Mouse (Mus musculus): ENCODE measurements around the gene Magea10.

The Magea10 gene

DNA sequence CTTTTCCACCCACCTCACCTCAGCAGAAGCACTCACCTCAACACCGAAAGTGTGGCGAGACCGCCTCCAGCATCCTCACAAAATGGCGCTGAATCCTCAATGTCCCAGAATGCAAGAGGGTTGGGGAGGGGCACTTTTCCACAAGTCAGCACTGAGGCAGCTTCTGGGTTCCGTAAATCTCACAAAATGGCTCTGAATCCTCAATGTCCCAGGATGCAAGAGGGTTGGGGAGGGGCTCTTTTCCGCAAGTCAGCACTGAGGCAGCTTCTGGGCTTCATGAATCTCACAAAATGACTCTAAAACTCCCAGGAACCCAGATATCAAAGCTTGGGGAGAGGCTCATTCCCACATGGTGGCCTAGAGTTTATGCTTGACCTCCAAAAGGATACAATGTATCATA is at the start of gene Magea10:
TSS of gene Magea10 (minus strand) at position 101 of the 400 bp plus-strand sequence.
- DNase-seq (ENCODE audit: low spot score in 2 of 2): no peak

DNA sequence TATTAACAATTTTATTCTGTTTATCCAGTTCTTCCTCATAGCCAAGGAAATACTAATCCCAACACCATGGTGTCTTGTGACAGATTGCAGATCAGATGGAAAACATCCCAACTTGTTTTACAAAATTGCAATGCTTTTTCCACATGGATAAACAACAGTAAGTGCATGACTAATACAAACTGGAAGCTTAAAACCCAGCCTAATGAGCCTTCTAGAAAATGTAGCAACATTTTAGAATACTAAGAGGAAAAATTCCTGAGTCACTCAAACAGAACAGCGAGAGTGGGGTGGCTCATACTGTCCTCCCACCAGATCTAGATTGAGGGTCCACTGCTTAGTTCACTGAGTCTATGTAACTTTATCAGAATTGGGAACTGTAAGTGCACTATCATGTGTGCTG is 4.7 kb downstream of the Magea10 start:
- no peak for DNase-seq (ENCODE audit: low spot score in 2 of 2)

Data from natural killer cell, adult 2 months (primary cell).